Mouse (Mus musculus): ENCODE results near the gene Atp8b3. TPM values are rescaled to one million over a fixed set of nuclear protein-coding genes. Genes with fewer than 3 reads are reported as not detected.

Gene Atp8b3
- polyA plus RNA-seq (2012; ENCODE audit: low replicate concordance), result not detected in 2 replicates

GRCm38 (mm10) chr10:80538710-80539394, at the start of gene Atp8b3:
Gene Atp8b3 (minus strand): TSS chr10:80539124.

GRCm38 (mm10) chr10:80577195-80578130, 38.5 kb upstream of the Atp8b3 start, which contains the start of gene Klf16:
Gene Klf16 (minus strand): TSS chr10:80577321.

GRCm38 (mm10) chr10:80561116-80561944, 22.4 kb upstream of the Atp8b3 start, which contains the start of gene Rexo1:
Gene Rexo1 (minus strand): TSS chr10:80561560.

GRCm38 (mm10) chr10:80494732-80495131, 44.2 kb downstream of the Atp8b3 start, which contains the start of gene Onecut3:
Gene Onecut3 (plus strand): TSS chr10:80494835.

Other genes starting within 250 kb of the Atp8b3 start
- 1,647 and 3,347 TPM in 2 replicates for gene Rps15, start 246.7 kb downstream of the Atp8b3 start, polyA plus RNA-seq (2012; ENCODE audit: low replicate concordance)
- 0.09 and 0.10 TPM in 2 replicates for gene Apc2, start 243.1 kb downstream of the Atp8b3 start, polyA plus RNA-seq (2012; ENCODE audit: low replicate concordance)
- 80.6 and 113 TPM in 2 replicates for gene 2310011J03Rik, start 218.6 kb downstream of the Atp8b3 start, polyA plus RNA-seq (2012; ENCODE audit: low replicate concordance)
- 29.8 and 43.5 TPM in 2 replicates for gene Pcsk4, start 209.6 kb downstream of the Atp8b3 start, polyA plus RNA-seq (2012; ENCODE audit: low replicate concordance)
- gene Reep6, start 209.2 kb downstream of the Atp8b3 start, polyA plus RNA-seq (2012; ENCODE audit: low replicate concordance), result 198 and 406 TPM in 2 replicates
- 59.0 and 75.4 TPM in 2 replicates for gene Adamtsl5, start 190.7 kb downstream of the Atp8b3 start, polyA plus RNA-seq (2012; ENCODE audit: low replicate concordance)
- gene Plk5, start 182.7 kb downstream of the Atp8b3 start, polyA plus RNA-seq (2012; ENCODE audit: low replicate concordance), result not detected in 2 replicates
- gene Mex3d, start 151.5 kb downstream of the Atp8b3 start, polyA plus RNA-seq (2012; ENCODE audit: low replicate concordance), result 45.9 and 68.4 TPM in 2 replicates
- gene Mbd3, start 139.6 kb downstream of the Atp8b3 start, polyA plus RNA-seq (2012; ENCODE audit: low replicate concordance), result 234 and 272 TPM in 2 replicates
- gene Uqcr11, start 132.3 kb downstream of the Atp8b3 start, polyA plus RNA-seq (2012; ENCODE audit: low replicate concordance), result 544 and 1,539 TPM in 2 replicates
- gene Tcf3, start 105.5 kb downstream of the Atp8b3 start, polyA plus RNA-seq (2012; ENCODE audit: low replicate concordance), result 1,132 and 1,188 TPM in 2 replicates
- gene Onecut3, start 44.3 kb downstream of the Atp8b3 start, polyA plus RNA-seq (2012; ENCODE audit: low replicate concordance), result not detected in 2 replicates
- gene Rexo1, start 22.4 kb upstream of the Atp8b3 start, polyA plus RNA-seq (2012; ENCODE audit: low replicate concordance), result 189 and 285 TPM in 2 replicates
- 191 and 227 TPM in 2 replicates for gene Klf16, start 38.2 kb upstream of the Atp8b3 start, polyA plus RNA-seq (2012; ENCODE audit: low replicate concordance)
- gene Abhd17a, start 51.2 kb upstream of the Atp8b3 start, polyA plus RNA-seq (2012; ENCODE audit: low replicate concordance), result 634 and 1,312 TPM in 2 replicates
- gene Scamp4, start 63.7 kb upstream of the Atp8b3 start, polyA plus RNA-seq (2012; ENCODE audit: low replicate concordance), result 82.3 and 112 TPM in 2 replicates
- 31.5 and 42.1 TPM in 2 replicates for gene Adat3, start 63.8 kb upstream of the Atp8b3 start, polyA plus RNA-seq (2012; ENCODE audit: low replicate concordance)
- 1.0 and 3.8 TPM in 2 replicates for gene Gm49322, start 66.9 kb upstream of the Atp8b3 start, polyA plus RNA-seq (2012; ENCODE audit: low replicate concordance)
- 465 and 492 TPM in 2 replicates for gene Csnk1g2, start 83.7 kb upstream of the Atp8b3 start, polyA plus RNA-seq (2012; ENCODE audit: low replicate concordance)
- 22.7 and 32.6 TPM in 2 replicates for gene Btbd2, start 117.9 kb upstream of the Atp8b3 start, polyA plus RNA-seq (2012; ENCODE audit: low replicate concordance)
- gene Mknk2, start 139.0 kb upstream of the Atp8b3 start, polyA plus RNA-seq (2012; ENCODE audit: low replicate concordance), result 655 and 955 TPM in 2 replicates
- gene Mob3a, start 162.9 kb upstream of the Atp8b3 start, polyA plus RNA-seq (2012; ENCODE audit: low replicate concordance), result 20.5 and 25.8 TPM in 2 replicates
- gene Izumo4, start 163.1 kb upstream of the Atp8b3 start, polyA plus RNA-seq (2012; ENCODE audit: low replicate concordance), result 8.8 and 12.5 TPM in 2 replicates
- gene Ap3d1, start 203.1 kb upstream of the Atp8b3 start, polyA plus RNA-seq (2012; ENCODE audit: low replicate concordance), result 30.9 and 34.8 TPM in 2 replicates
- gene Dot1l, start 216.1 kb upstream of the Atp8b3 start, polyA plus RNA-seq (2012; ENCODE audit: low replicate concordance), result 210 and 242 TPM in 2 replicates